Mouse (Mus musculus) C2C12 (cell line): ENCODE results near the gene Acot3.

ENCODE experiments used
- CEBPB ChIP-seq: IDR thresholded peaks from one replicate; pipeline ENCODE4 v1.6.1; 2011; ENCODE audit warnings: low read depth, mild to moderate bottlenecking, control low read depth, moderate library complexity
- CTCF ChIP-seq: IDR thresholded peaks from one replicate; pipeline ENCODE4 v1.5.1; 2011; ENCODE audit not compliant: control insufficient read depth, insufficient read depth, insufficient read length
- FOSL1 ChIP-seq: IDR thresholded peaks from one replicate; pipeline ENCODE4 v1.8.0; 2011; ENCODE audit warnings: mild to moderate bottlenecking, low read length; ENCODE audit not compliant: poor library complexity, insufficient read depth, severe bottlenecking
- MAX ChIP-seq: IDR thresholded peaks from one replicate; pipeline ENCODE4 v1.6.1; 2011; ENCODE audit warnings: mild to moderate bottlenecking, control low read depth
- MYOD1 ChIP-seq: IDR thresholded peaks from one replicate; pipeline ENCODE4 v1.6.1; 2011; ENCODE audit warnings: low read depth; ENCODE audit not compliant: control insufficient read depth, insufficient read length
- MYOG ChIP-seq: IDR thresholded peaks from one replicate; pipeline ENCODE4 v1.6.1; 2011; ENCODE audit not compliant: control insufficient read depth, insufficient read length; ENCODE audit errors: extremely low read depth
- USF1 ChIP-seq: IDR thresholded peaks from one replicate; pipeline ENCODE4 v1.6.1; 2011; ENCODE audit warnings: low read depth, mild to moderate bottlenecking, control low read depth, moderate library complexity

DNA sequence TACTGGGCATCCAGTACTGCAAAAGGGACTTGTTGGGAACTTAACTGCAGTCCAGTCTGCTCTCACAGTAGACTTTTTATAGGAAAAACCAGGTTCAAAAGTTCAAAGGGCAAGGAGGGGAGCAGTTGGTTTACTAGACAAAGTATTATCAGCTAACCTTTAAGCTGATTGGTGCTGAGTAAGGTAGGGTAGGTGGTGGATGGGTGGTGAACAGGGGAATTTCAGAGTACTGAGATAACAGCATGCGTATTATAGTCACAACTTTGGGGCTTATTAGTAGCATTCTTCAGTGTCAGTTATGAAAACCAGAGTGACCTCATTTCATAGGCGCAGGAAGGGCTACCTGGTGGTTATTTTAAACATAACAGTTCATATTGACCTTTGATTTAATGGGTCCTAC, 47.7 kb downstream of the Acot3 start:
- TF ChIP-seq CTCF, result no peak
- no peak for TF ChIP-seq MAX
- no peak for TF ChIP-seq MYOG
- no peak for TF ChIP-seq USF1
- TF ChIP-seq MYOD1, result no peak
- no peak for TF ChIP-seq CEBPB
- TF ChIP-seq FOSL1, result no peak
